Mouse (Mus musculus) embryonic facial prominence, embryonic 12.5 days (tissue): ENCODE measurements at regions not wholly inside any gene's neighbourhood (a gene's known extent, or its start where the extent isn't known, plus 50 kb on each side); places are given as distances from the start of the nearest gene placed in this dataset.

ENCODE experiments used
- ATAC-seq: fragments of 200-750 bp; cut with Nextera tagmentation; 2 replicates; pipeline ENCODE4 v1.8.0; 2017; ENCODE audit not compliant: insufficient number of reproducible peaks, insufficient read depth, low FRiP score, low TSS enrichment
- H3K27ac ChIP-seq: fragments of 300-500 bp; sonication (generic); 2 replicates; pipeline ENCODE4 v1.5.1; 2016; ENCODE audit warnings: mild to moderate bottlenecking
- H3K27me3 ChIP-seq: fragments of 300-500 bp; sonication (generic); 2 replicates; pipeline ENCODE4 v1.6.1; 2016; ENCODE audit warnings: mild to moderate bottlenecking, moderate library complexity
- H3K36me3 ChIP-seq: fragments of 300-500 bp; sonication (generic); 2 replicates; pipeline ENCODE4 v1.6.1; 2016; ENCODE audit warnings: mild to moderate bottlenecking
- H3K4me1 ChIP-seq: fragments of 300-500 bp; sonication (generic); 2 replicates; pipeline ENCODE4 v1.6.1; 2016
- H3K4me2 ChIP-seq: fragments of 300-500 bp; sonication (generic); replicated peaks from 2 replicates; pipeline ENCODE4 v1.6.1; 2016; ENCODE audit warnings: mild to moderate bottlenecking, moderate library complexity
- H3K4me3 ChIP-seq: fragments of 300-500 bp; sonication (generic); 2 replicates; pipeline ENCODE4 v1.5.1; 2016; ENCODE audit warnings: mild to moderate bottlenecking
- H3K9ac ChIP-seq: fragments of 300-500 bp; sonication (generic); 2 replicates; pipeline ENCODE4 v1.6.1; 2016; ENCODE audit warnings: mild to moderate bottlenecking, moderate library complexity
- H3K9me3 ChIP-seq: fragments of 300-500 bp; sonication (generic); 2 replicates; pipeline ENCODE4 v1.6.1; 2016; ENCODE audit warnings: mild to moderate bottlenecking, moderate library complexity
- WGBS: fragments of 180-500 bp; shearing (Covaris S2); methylation state at CpG from one replicate; pipeline ENCODE4 v1.1.7; 2016; 5-methylcytosine and 5-hydroxymethylcytosine counted together

GRCm38 (mm10) chr12:31156154-31156720, 82.6 kb downstream of the Fam110c start:
- ATAC-seq, result no peak

GRCm38 (mm10) chr12:31157453-31157852, 83.1 kb upstream of the Gm6993 start:
- ATAC-seq, result no peak
- 93% methylated on average over 3 of the region's 3 CpGs for WGBS
- Histone ChIP-seq H3K36me3 (no peaks in the 10 kb centered on the region), H3K9me3 (no peaks in the 10 kb centered on the region), H3K4me1 (no peaks in the 10 kb centered on the region), H3K4me2 (no peak overlapping the region), H3K27ac (no peak overlapping the region), H3K27me3 (no peaks in the 10 kb centered on the region), H3K9ac (no peak overlapping the region), H3K4me3 (no peak overlapping the region)

More at GRCm38 (mm10) chr12:31156154-31156720, 82.6 kb downstream of the Fam110c start:
- Histone ChIP-seq H3K36me3 (no peaks in the 10 kb centered on the region), H3K4me3 (no peak overlapping the region), H3K9me3 (no peaks in the 10 kb centered on the region), H3K4me2 (no peak overlapping the region), H3K27ac (no peak overlapping the region), H3K4me1 (no peaks in the 10 kb centered on the region), H3K9ac (no peak overlapping the region), H3K27me3 (no peaks in the 10 kb centered on the region)
- 57% methylated on average over 13 of the region's 13 CpGs for WGBS

- H3K36me3 ChIP-seq, result no peaks in the 10 kb centered on the region
- 75% methylated on average over 1 of the region's 1 CpGs for WGBS
- H3K9ac ChIP-seq, result no peak overlapping the region
- ATAC-seq, result no peak
- H3K4me3 ChIP-seq, result no peak overlapping the region
- H3K9me3 ChIP-seq, result no peaks in the 10 kb centered on the region
- H3K27ac ChIP-seq, result no peak overlapping the region
- no peaks in the 10 kb centered on the region for H3K27me3 ChIP-seq
- H3K4me2 ChIP-seq, result no peak overlapping the region
- no peaks in the 10 kb centered on the region for H3K4me1 ChIP-seq
These were observed 82.7 kb upstream of the Gm6993 start for GRCm38 (mm10) chr12:31157890-31158289.

GRCm38 (mm10) chr12:31158885-31159284, 81.7 kb upstream of the Gm6993 start:
- H3K9ac ChIP-seq, result no peak overlapping the region
- ATAC-seq, result no peak
- 85% methylated on average over 4 of the region's 4 CpGs for WGBS

GRCm38 (mm10) chr12:31159378-31159777, 81.2 kb upstream of the Gm6993 start:
- Histone ChIP-seq H3K9ac (no peak overlapping the region), H3K9me3 (no peaks in the 10 kb centered on the region), H3K27me3 (no peaks in the 10 kb centered on the region), H3K4me3 (no peak overlapping the region), H3K4me1 (no peaks in the 10 kb centered on the region), H3K27ac (no peak overlapping the region), H3K4me2 (no peak overlapping the region), H3K36me3 (no peaks in the 10 kb centered on the region)
- WGBS, result 84% methylated on average over 7 of the region's 7 CpGs
- ATAC-seq, result no peak

More at GRCm38 (mm10) chr12:31158885-31159284, 81.7 kb upstream of the Gm6993 start:
- Histone ChIP-seq H3K27ac (no peak overlapping the region), H3K4me3 (no peak overlapping the region), H3K4me2 (no peak overlapping the region), H3K9me3 (no peaks in the 10 kb centered on the region), H3K27me3 (no peaks in the 10 kb centered on the region), H3K36me3 (no peaks in the 10 kb centered on the region), H3K4me1 (no peaks in the 10 kb centered on the region)

GRCm38 (mm10) chr12:31168221-31168890, 72.2 kb upstream of the Gm6993 start:
- no peak overlapping the region for H3K27ac ChIP-seq
- H3K27me3 ChIP-seq, result no peaks in the 10 kb centered on the region
- no peaks in the 10 kb centered on the region for H3K36me3 ChIP-seq
- H3K4me3 ChIP-seq, result no peak overlapping the region
- H3K9ac ChIP-seq, result no peak overlapping the region
- H3K4me2 ChIP-seq, result no peak overlapping the region
- ATAC-seq, result no peak
- H3K9me3 ChIP-seq, result no peaks in the 10 kb centered on the region
- 43% methylated on average over 4 of the region's 4 CpGs for WGBS
- peaks cover 13% of the 10 kb centered on the region; the same call in 1 of the 2 replicates for H3K4me1 ChIP-seq

- Histone ChIP-seq H3K27ac (no peak overlapping the region), H3K9ac (no peak overlapping the region), H3K4me2 (no peak overlapping the region), H3K27me3 (no peaks in the 10 kb centered on the region), H3K4me3 (no peak overlapping the region), H3K36me3 (no peaks in the 10 kb centered on the region), H3K4me1 (peaks cover 13% of the 10 kb centered on the region; the same call in 1 of the 2 replicates), H3K9me3 (no peaks in the 10 kb centered on the region)
- 83% methylated on average over 6 of the region's 6 CpGs for WGBS
- no peak for ATAC-seq
These were observed 70.5 kb upstream of the Gm6993 start for GRCm38 (mm10) chr12:31170111-31170510.

- Histone ChIP-seq H3K4me1 (peaks cover 13% of the 10 kb centered on the region; the same call in 1 of the 2 replicates), H3K36me3 (no peaks in the 10 kb centered on the region), H3K27me3 (no peaks in the 10 kb centered on the region), H3K4me3 (no peak overlapping the region), H3K4me2 (no peak overlapping the region), H3K9me3 (no peaks in the 10 kb centered on the region), H3K27ac (peak overlapping the region; percentile 67), H3K9ac (no peak overlapping the region)
- no peak for ATAC-seq
- WGBS, result 65% methylated on average over 10 of the region's 10 CpGs
These were observed 69.9 kb upstream of the Gm6993 start for GRCm38 (mm10) chr12:31170546-31171160.

- H3K36me3 ChIP-seq, result no peaks in the 10 kb centered on the region
- H3K9me3 ChIP-seq, result no peaks in the 10 kb centered on the region
- 50% methylated on average over 4 of the region's 4 CpGs for WGBS
- H3K27me3 ChIP-seq, result no peaks in the 10 kb centered on the region
- H3K27ac ChIP-seq, result no peak overlapping the region
- H3K4me2 ChIP-seq, result no peak overlapping the region
- H3K4me1 ChIP-seq, result peaks cover 13% of the 10 kb centered on the region; the same call in 1 of the 2 replicates
- H3K9ac ChIP-seq, result no peak overlapping the region
- H3K4me3 ChIP-seq, result no peak overlapping the region
- ATAC-seq, result no peak
These were observed 68.6 kb upstream of the Gm6993 start for GRCm38 (mm10) chr12:31171992-31172391.

GRCm38 (mm10) chr12:31172451-31173318, 67.9 kb upstream of the Gm6993 start:
- Histone ChIP-seq H3K27ac (no peak overlapping the region), H3K27me3 (no peaks in the 10 kb centered on the region), H3K9me3 (no peaks in the 10 kb centered on the region), H3K4me1 (peaks cover 13% of the 10 kb centered on the region; the same call in 1 of the 2 replicates), H3K9ac (no peak overlapping the region), H3K4me2 (no peak overlapping the region), H3K4me3 (no peak overlapping the region), H3K36me3 (no peaks in the 10 kb centered on the region)
- no peak for ATAC-seq
- WGBS, result 76% methylated on average over 4 of the region's 4 CpGs

- 86% methylated on average over 5 of the region's 5 CpGs for WGBS
- Histone ChIP-seq H3K4me3 (no peak overlapping the region), H3K4me1 (peaks cover 10% of the 10 kb centered on the region; the same call in 1 of the 2 replicates), H3K27ac (no peak overlapping the region), H3K36me3 (no peaks in the 10 kb centered on the region), H3K9me3 (no peaks in the 10 kb centered on the region), H3K9ac (no peak overlapping the region), H3K4me2 (no peak overlapping the region), H3K27me3 (no peaks in the 10 kb centered on the region)
- no peak for ATAC-seq
These were observed 67.1 kb upstream of the Gm6993 start for GRCm38 (mm10) chr12:31173512-31173911.
